Mouse (Mus musculus) embryonic fibroblast, embryonic 13.5 days (primary cell): ENCODE measurements around the gene Ptprn2.

Experiments used
- CTCF ChIP-seq: IDR thresholded peaks from 2 replicates; pipeline ENCODE4 v1.5.1; 2011; ENCODE audit warnings: mild to moderate bottlenecking, control low read depth, low read length, moderate library complexity, borderline replicate concordance; ENCODE audit not compliant: insufficient read depth
- POLR2A ChIP-seq: IDR thresholded peaks from 2 replicates; pipeline ENCODE4 v1.6.1; 2011; ENCODE audit warnings: low read depth, mild to moderate bottlenecking, control low read depth, low read length, moderate library complexity

- TF ChIP-seq CTCF (no peak), POLR2A (no peak)
Measured at GRCm38 (mm10) chr12:116709535-116709934, 224.0 kb downstream of the Ptprn2 start.
